9 mouse cellular contexts compared by ENCODE assay signal in genomic region chr6:5177967-5178891, GRCm38 (mm10). TPM values are rescaled to one million over a fixed set of nuclear protein-coding genes. Genes with fewer than 3 reads are reported as not detected.
A peak's percentile ranks its signal among the peaks of the same experiment; 100 is the strongest.
DNase-seq lines count a peak whose midpoint lies in the region; ATAC-seq and TF ChIP-seq lines count a peak whose summit lies in the region.
"Had no signal": no experiment of that assay in that cellular context is flagged by ENCODE, and none has a peak within 500 bp of the region (broad histone marks: within the 10 kb centered on the region; RNA-seq: fewer than 3 reads in every experiment).

No protein-coding gene starts in this region.

- H3K9ac ChIP-seq in intestine, embryonic 15.5 days = no peak overlapping the region
- H3K9ac ChIP-seq in intestine, postnatal 0 days (ENCODE audit: low read depth, low read length) = no peak overlapping the region
- peak overlapping the region; percentile 43; the same call in 1 of the 2 replicates for H3K9ac ChIP-seq in forebrain, embryonic 13.5 days
- H3K9ac ChIP-seq in midbrain, embryonic 12.5 days (replicated peaks) = no peak overlapping the region
- H3K9ac ChIP-seq in liver, postnatal 0 days (replicated peaks) = no peak overlapping the region
- H3K9ac ChIP-seq: liver, embryonic 14.5 days had no signal

- no peak overlapping the region for H3K27ac ChIP-seq in intestine, embryonic 15.5 days
- no peak overlapping the region for H3K27ac ChIP-seq in intestine, postnatal 0 days (ENCODE audit: low read depth, low read length)
- H3K27ac ChIP-seq in forebrain, embryonic 13.5 days = no peak overlapping the region
- no peak overlapping the region for H3K27ac ChIP-seq in midbrain, embryonic 12.5 days (replicated peaks)
- no peak overlapping the region for H3K27ac ChIP-seq in liver, postnatal 0 days (ENCODE audit: low read depth)
- H3K27ac ChIP-seq: liver, embryonic 14.5 days had no signal

- WGBS in intestine, embryonic 15.5 days = 57% methylated on average over 19 of the region's 19 CpGs
- 67% methylated on average over 19 of the region's 19 CpGs for WGBS in intestine, postnatal 0 days
- 34% methylated on average over 19 of the region's 19 CpGs for WGBS in forebrain, embryonic 13.5 days
- 42% methylated on average over 19 of the region's 19 CpGs for WGBS in midbrain, embryonic 12.5 days
- WGBS in liver, postnatal 0 days (ENCODE audit: insufficient replicate concordance) = 69% methylated on average over 19 of the region's 19 CpGs

- no peaks in the 10 kb centered on the region for H3K4me1 ChIP-seq in intestine, embryonic 15.5 days (replicated peaks)
- H3K4me1 ChIP-seq in intestine, postnatal 0 days (replicated peaks; ENCODE audit: control insufficient read depth, insufficient read depth, low read length) = no peaks in the 10 kb centered on the region
- H3K4me1 ChIP-seq in forebrain, embryonic 13.5 days = peaks cover 9% of the 10 kb centered on the region
- H3K4me1 ChIP-seq in midbrain, embryonic 12.5 days = peaks cover 12% of the 10 kb centered on the region
- H3K4me1 ChIP-seq in liver, postnatal 0 days (ENCODE audit: insufficient read depth) = no peaks in the 10 kb centered on the region; the same call in 1 of the 2 replicates

- no peaks in the 10 kb centered on the region for H3K9me3 ChIP-seq in intestine, embryonic 15.5 days
- H3K9me3 ChIP-seq in intestine, postnatal 0 days (ENCODE audit: control insufficient read depth) = no peaks in the 10 kb centered on the region
- no peaks in the 10 kb centered on the region for H3K9me3 ChIP-seq in forebrain, embryonic 13.5 days (replicated peaks)
- H3K9me3 ChIP-seq in midbrain, embryonic 12.5 days = no peaks in the 10 kb centered on the region
- no peaks in the 10 kb centered on the region for H3K9me3 ChIP-seq in liver, postnatal 0 days (ENCODE audit: low read length)

- TF ChIP-seq POLR2A in brain, embryonic 14.5 days (IDR thresholded peaks at IDR 0.05; ENCODE audit: borderline replicate concordance, extremely low read depth, insufficient read depth, insufficient read length, poor library complexity, severe bottlenecking) = no peak

- H3K4me3 ChIP-seq in intestine, embryonic 15.5 days (replicated peaks) = no peak overlapping the region
- no peak overlapping the region for H3K4me3 ChIP-seq in intestine, postnatal 0 days (ENCODE audit: low read depth, low read length)
- H3K4me3 ChIP-seq in forebrain, embryonic 13.5 days = peak overlapping the region; percentile 19
- H3K4me3 ChIP-seq in midbrain, embryonic 12.5 days = peak overlapping the region; percentile 22
- H3K4me3 ChIP-seq in liver, postnatal 0 days (ENCODE audit: low read depth, low read length) = no peak overlapping the region

- no peaks in the 10 kb centered on the region for H3K36me3 ChIP-seq in intestine, embryonic 15.5 days
- no peaks in the 10 kb centered on the region for H3K36me3 ChIP-seq in intestine, postnatal 0 days (ENCODE audit: control insufficient read depth, insufficient read depth)
- no peaks in the 10 kb centered on the region for H3K36me3 ChIP-seq in forebrain, embryonic 13.5 days (ENCODE audit: poor library complexity, severe bottlenecking)
- no peaks in the 10 kb centered on the region for H3K36me3 ChIP-seq in midbrain, embryonic 12.5 days
- H3K36me3 ChIP-seq in liver, postnatal 0 days (replicated peaks; ENCODE audit: insufficient read depth, low read length) = no peaks in the 10 kb centered on the region

- ATAC-seq in intestine, embryonic 15.5 days = no peak
- no peak for ATAC-seq in intestine, postnatal 0 days
- peak; percentile 67 for ATAC-seq in forebrain, embryonic 13.5 days
- ATAC-seq in midbrain, embryonic 12.5 days (ENCODE audit: low FRiP score, low read depth) = peak; percentile 69; the same call in 1 of the 2 replicates
- no peak for ATAC-seq in erythroid progenitor cell, adult 5-6 weeks (replicated peaks; ENCODE audit: low FRiP score, poor library complexity, severe bottlenecking)
- ATAC-seq in liver, postnatal 0 days = no peak

- no peak for TF ChIP-seq CTCF in intestine, postnatal 0 days (IDR thresholded peaks at IDR 0.05; ENCODE audit: low read depth)
- no peak for TF ChIP-seq CTCF in brain, embryonic 14.5 days (IDR thresholded peaks at IDR 0.05; ENCODE audit: borderline replicate concordance, extremely low read depth, insufficient read depth, insufficient read length)
- no peak for TF ChIP-seq CTCF in liver, postnatal 0 days (IDR thresholded peaks at IDR 0.05; ENCODE audit: low read depth)

- H3K4me2 ChIP-seq in intestine, embryonic 15.5 days (replicated peaks) = peak overlapping the region; percentile 22; the same call in 1 of the 2 replicates
- H3K4me2 ChIP-seq in intestine, postnatal 0 days (replicated peaks; ENCODE audit: low read depth) = no peak overlapping the region
- peak overlapping the region; percentile 51 for H3K4me2 ChIP-seq in forebrain, embryonic 13.5 days
- peak overlapping the region; percentile 44 for H3K4me2 ChIP-seq in midbrain, embryonic 12.5 days (replicated peaks)
- H3K4me2 ChIP-seq in liver, postnatal 0 days (ENCODE audit: low read depth, low read length) = no peak overlapping the region

- DNase-seq in brain, embryonic 14.5 days (ENCODE audit: low read depth) = peak; percentile 67
- DNase-seq in liver, postnatal 0 days = no peak
- no peak for DNase-seq in T-cell, adult 2 months (ENCODE audit: low spot score)

- no peaks in the 10 kb centered on the region for H3K27me3 ChIP-seq in intestine, embryonic 15.5 days (replicated peaks)
- no peaks in the 10 kb centered on the region for H3K27me3 ChIP-seq in intestine, postnatal 0 days (replicated peaks; ENCODE audit: control insufficient read depth, insufficient read depth, low read length)
- H3K27me3 ChIP-seq in forebrain, embryonic 13.5 days = no peaks in the 10 kb centered on the region
- no peaks in the 10 kb centered on the region for H3K27me3 ChIP-seq in midbrain, embryonic 12.5 days
- H3K27me3 ChIP-seq in liver, postnatal 0 days (ENCODE audit: insufficient read depth, low read length) = no peaks in the 10 kb centered on the region

- no peak for TF ChIP-seq EP300 in liver, postnatal 0 days (IDR thresholded peaks at IDR 0.05; ENCODE audit: low read depth)

RNA-seq across cellular contexts. Expression of gene Pon1, which starts 15.5 kb away (rescaled TPM):
- 0.14 TPM in 1 of 2 replicates, not detected in the other for polyA plus RNA-seq in intestine, embryonic 15.5 days (2015; fragmentation: Nextera tagmentation; extraction: Ambion mirVana)
- not detected in 2 replicates for polyA plus RNA-seq in intestine, postnatal 0 days (2015; fragmentation: Nextera tagmentation; extraction: Ambion mirVana)
- 0.06 and 0.18 TPM in 2 replicates for polyA plus RNA-seq in brain, embryonic 14.5 days (2012; rRNA removed)
- polyA plus RNA-seq in forebrain, embryonic 13.5 days (2015; fragmentation: Nextera tagmentation; extraction: Ambion mirVana) = 0.23 TPM in 1 of 2 replicates, not detected in the other
- polyA plus RNA-seq in midbrain, embryonic 12.5 days (2016; fragmentation: Nextera tagmentation; extraction: Ambion mirVana) = 0.20 TPM in 1 of 2 replicates, not detected in the other
- not detected in 2 replicates for total RNA-seq in erythroid progenitor cell, adult 5-6 weeks (2015; ENCODE audit: low replicate concordance)
- not detected in 2 replicates for total RNA-seq in erythroid progenitor cell, adult 5-6 weeks (2017; ENCODE audit: low replicate concordance)
- polyA plus RNA-seq in liver, postnatal 0 days (2015; fragmentation: Nextera tagmentation; extraction: Ambion mirVana) = 503 and 548 TPM in 2 replicates

Comparison
In these comparisons a context has a peak if more than half of its experiments do, and no peak if none do; other contexts are left out.
1. H3K4me2 ChIP-seq: peak in intestine, embryonic 15.5 days (single experiment), forebrain, embryonic 13.5 days (single experiment) and midbrain, embryonic 12.5 days (single experiment); none in intestine, postnatal 0 days (single experiment) and liver, postnatal 0 days (single experiment).
2. ATAC-seq: peak in forebrain, embryonic 13.5 days (single experiment) and midbrain, embryonic 12.5 days (single experiment); none in intestine, embryonic 15.5 days (single experiment), intestine, postnatal 0 days (single experiment), erythroid progenitor cell, adult 5-6 weeks (single experiment) and liver, postnatal 0 days (single experiment).
3. H3K4me3 ChIP-seq: peak in forebrain, embryonic 13.5 days (single experiment) and midbrain, embryonic 12.5 days (single experiment); none in intestine, embryonic 15.5 days (single experiment), intestine, postnatal 0 days (single experiment) and liver, postnatal 0 days (single experiment).
4. RNA of gene Pon1, which starts 15.5 kb away (polyA plus RNA-seq): 503 to 548 TPM in liver, postnatal 0 days; 0.06 to 0.18 TPM in brain, embryonic 14.5 days, 0.20 TPM in midbrain, embryonic 12.5 days, 0.23 TPM in forebrain, embryonic 13.5 days, not detected in intestine, postnatal 0 days and 0.14 TPM in intestine, embryonic 15.5 days; every median in the first group is over 100 times any median in the second.